Mouse (Mus musculus) thymus, adult 18-20 months (tissue): ENCODE measurements around the gene Dusp23.

Experiments
- DNase-seq, 2 experiments: peaks; one replicate each; pipeline ENCODE4 v3.0.0; 2022; ENCODE audit warnings: mixed read lengths in 2 of 2

Dusp23 gene

GRCm38 (mm10) chr1:172632451-172633326, at the start of gene Dusp23:
Gene Dusp23, minus strand, starts transcription at chr1:172632962.
- DNase-seq: peak; percentile 87 to 93

DNA sequence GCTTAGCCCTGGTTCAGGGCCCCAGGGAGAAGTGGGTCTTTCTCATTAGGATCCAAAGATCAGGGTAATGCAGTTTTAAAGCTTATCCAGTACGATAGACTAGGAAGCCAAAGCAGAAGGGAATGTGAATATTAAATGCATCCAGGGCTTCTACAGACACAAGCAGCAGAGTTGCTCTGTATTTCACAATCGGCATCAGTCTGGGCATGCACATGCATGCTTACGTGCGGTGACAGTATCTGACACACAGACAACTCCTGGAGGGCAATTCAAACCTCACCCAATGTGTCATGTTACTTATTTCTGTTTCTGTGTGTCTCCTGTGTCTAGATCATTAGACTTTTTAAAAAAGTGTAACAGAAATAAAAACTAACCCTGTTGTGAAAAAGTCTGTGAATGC, 48.0 kb upstream of the Dusp23 start:
- DNase-seq: no peak

- DNase-seq: no peak
Observed at GRCm38 (mm10) chr1:172670716-172671115, 38.0 kb upstream of the Dusp23 start.

DNA sequence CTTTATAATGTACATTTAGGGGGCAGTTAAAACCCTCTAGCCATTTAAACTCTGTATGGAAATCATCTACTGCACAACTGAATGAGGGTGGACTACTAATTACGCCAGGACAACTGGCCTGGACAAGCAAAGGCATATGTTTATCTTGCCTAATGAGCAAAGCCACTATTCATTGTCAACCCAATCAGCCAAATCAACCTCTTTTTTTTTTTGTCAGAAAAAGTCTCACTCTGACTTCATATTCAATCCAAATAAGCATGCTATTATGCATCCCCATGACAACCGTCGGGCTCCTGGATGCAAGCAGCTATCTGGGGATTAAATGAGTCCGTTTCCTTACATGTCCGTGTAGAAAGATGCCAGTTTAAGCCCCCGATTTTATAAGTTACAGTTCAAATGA, 34.8 kb upstream of the Dusp23 start:
- no peak for DNase-seq

GRCm38 (mm10) chr1:172665457-172665856, 32.7 kb upstream of the Dusp23 start:
- no peak for DNase-seq

DNA sequence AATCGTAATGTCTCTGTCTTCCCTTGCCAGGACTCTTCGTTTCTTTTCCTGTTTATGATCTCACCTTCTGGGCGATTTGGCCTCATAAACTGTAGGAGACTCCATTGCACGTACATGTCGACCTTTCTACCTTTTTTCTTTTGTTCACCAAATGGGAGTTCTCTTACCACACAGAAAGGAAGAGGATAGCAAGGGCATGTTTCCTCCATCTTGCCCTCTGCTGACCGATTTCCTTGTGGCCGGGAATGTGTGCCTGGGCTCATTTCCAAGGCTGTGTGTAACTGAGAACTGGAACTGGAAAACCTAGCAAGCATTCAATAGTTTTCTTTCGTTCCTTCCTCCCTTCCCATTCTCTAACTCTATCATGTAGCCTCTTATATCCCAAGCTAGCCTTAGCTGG, 26.9 kb upstream of the Dusp23 start:
- no peak for DNase-seq

- DNase-seq: no peak
Observed at GRCm38 (mm10) chr1:172657266-172657665, 24.5 kb upstream of the Dusp23 start.

DNA sequence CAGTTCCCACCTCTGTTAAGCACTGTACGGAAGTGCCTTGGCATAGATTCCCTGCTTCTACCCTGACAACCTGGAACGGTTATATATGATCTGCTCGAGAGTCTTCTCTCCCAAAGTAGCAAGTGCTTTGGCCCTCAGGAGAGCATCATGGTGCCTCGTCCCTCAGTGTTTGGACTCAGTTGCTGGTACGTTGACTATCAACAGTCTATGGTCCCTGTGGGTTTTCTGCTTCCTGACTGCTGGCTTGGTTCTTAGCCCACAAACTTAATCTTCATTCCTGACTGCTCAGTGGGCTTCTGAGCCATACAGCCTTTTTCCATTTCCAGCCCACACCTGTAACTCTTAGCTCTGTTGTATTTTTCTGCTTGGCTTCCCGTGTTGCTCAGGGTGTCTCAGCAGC, 21.1 kb upstream of the Dusp23 start:
- no peak for DNase-seq

DNA sequence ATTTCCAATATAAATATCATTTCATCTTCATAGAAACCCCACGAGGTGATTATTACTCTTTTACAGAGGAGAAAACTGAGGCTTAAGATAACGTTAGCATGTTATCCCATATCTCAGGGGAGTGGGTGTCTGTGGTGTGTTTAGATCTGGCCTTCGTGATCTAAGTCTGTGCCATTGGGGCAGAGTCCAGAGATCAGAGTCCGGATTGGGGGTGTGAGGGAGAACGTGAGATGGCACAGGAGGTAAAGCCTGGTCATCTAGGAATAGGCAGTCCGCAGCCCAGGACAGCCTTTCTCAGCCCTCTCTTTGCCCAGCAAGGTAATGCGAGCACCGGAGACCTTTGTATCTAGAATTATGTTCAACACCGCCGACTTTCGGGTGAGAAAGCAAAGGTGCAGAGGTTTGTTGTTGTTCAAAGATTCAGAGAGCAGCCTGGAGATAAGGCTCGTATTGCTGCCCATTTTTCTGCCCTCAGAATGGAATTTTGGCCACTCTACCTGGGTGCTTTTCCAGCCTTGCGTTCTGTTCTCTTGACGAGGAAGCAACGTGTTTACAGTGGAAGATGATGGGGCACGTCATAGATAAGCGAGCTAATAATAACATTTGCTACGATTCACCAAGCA, 19.4 kb upstream of the Dusp23 start:
- no peak for DNase-seq

DNA sequence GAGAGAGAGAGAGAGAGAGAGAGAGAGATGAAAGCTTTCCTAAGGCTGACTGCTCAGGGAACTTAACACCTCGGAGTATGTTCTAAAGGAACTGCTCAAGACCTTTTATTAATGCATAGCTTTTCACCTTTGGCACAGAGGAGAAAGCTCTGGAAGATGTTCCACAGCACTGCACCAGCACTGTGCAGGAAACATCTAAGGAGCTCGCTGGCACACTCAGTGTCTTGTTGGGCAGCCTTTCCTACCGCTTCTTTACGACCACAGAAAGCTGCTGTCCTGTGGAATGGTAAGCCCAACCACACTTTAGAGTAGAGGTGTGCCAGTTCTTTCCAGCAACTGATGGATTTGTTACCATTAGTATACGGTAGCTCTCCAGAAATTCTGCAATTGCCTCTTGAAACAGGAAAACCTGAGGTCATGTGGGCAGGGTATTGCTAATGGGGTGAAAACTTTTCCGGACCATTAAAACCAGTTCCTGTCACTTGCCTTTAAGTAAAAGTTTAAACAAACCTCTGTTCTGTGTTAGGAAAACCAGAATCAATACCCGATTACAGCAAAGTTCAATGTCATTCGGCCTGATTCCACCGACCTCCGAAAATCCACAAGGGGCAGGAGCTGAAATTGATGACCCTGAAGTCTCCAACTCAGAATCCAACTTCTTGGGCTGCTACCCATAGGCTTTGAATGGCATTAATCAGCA, 18.7 kb upstream of the Dusp23 start:
- no peak for DNase-seq

GRCm38 (mm10) chr1:172650519-172651287, 17.9 kb upstream of the Dusp23 start:
- DNase-seq: no peak

- DNase-seq: no peak
Observed at GRCm38 (mm10) chr1:172649396-172649795, 16.6 kb upstream of the Dusp23 start.

- no peak for DNase-seq
Observed at GRCm38 (mm10) chr1:172647236-172647635, 14.5 kb upstream of the Dusp23 start.

DNA sequence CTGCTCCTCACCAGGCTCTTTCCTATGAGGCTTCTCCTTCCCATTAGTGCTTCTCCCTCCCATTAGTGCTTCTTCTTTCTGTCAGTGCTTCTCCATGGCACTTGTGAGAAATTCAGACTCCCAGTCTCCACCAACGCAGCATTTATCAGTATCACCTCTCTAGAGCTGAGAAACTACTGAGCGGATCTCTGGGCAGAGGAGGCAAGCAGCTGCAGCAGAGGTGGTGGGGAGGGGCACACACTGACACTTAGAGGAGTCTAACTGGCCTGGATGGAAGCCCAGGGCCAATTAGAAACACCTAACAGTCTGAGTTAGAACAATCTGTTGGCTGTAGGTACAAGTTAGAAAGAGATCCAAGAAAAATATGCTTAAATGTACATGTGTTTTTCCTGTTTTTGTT, 6.0 kb upstream of the Dusp23 start:
- no peak for DNase-seq

GRCm38 (mm10) chr1:172637801-172638200, 5.0 kb upstream of the Dusp23 start:
- no peak for DNase-seq

DNA sequence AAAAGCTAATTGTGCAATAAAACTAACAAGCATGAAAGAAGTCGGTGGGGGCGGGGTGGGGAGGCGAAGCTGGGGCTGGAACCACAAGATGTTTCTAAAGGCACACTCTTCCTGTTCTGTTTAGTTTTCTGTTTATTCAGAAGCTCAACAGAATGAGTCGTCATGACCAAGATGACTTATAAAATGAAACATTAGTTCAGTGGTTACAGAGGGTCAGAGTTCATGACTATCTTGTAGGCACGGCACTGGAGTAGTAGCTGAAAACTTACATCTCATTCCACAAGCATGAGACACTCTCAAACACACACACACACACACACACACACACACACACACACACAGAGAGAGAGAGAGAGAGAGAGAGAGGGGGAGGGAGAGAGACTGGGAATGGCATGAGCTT, 3.5 kb upstream of the Dusp23 start:
- no peak for DNase-seq

GRCm38 (mm10) chr1:172635258-172635657, 2.5 kb upstream of the Dusp23 start:
- no peak for DNase-seq

GRCm38 (mm10) chr1:172634136-172634535, 1.4 kb upstream of the Dusp23 start:
- no peak for DNase-seq

DNA sequence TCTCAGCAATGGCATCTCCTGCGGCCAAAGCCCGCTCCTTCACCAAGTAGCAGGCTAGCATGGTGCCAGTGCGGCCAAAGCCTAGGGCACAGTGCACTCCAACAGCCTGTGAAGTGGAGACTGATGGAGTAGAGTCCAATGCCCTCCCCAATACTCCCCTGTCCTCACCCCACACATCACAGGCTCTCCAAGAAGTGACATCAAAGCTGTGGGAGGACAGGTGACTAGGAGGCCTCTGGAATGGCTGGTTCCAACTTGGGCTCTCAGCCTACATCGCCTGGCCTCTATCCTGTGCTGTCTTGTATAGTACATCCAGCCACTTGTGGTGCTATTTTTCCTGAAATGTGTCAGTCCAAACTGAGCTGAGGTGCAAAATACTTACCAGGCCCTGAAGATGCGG, 1.0 kb downstream of the Dusp23 start:
- no peak for DNase-seq

GRCm38 (mm10) chr1:172629831-172630230, 2.9 kb downstream of the Dusp23 start:
- no peak for DNase-seq

DNA sequence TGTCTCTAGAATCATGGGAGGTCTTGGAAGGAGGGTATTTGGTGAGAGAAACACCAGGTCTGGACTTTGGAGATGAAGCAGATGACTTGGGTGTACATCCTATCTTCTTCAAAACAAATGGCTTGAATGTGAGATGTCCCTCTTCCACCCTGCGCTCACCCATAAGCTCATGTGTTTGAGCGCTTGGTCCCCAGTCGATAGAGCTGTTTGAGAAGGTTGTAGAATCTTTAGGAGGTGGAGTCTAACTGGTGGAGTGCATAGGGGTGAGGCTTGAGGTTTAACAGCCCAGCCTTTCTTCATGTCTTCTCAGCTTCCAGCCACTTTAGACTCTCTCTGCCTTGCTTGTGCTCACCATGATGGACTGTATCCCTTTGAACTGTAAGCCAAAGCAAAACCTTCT, 6.5 kb downstream of the Dusp23 start:
- DNase-seq: no peak

DNA sequence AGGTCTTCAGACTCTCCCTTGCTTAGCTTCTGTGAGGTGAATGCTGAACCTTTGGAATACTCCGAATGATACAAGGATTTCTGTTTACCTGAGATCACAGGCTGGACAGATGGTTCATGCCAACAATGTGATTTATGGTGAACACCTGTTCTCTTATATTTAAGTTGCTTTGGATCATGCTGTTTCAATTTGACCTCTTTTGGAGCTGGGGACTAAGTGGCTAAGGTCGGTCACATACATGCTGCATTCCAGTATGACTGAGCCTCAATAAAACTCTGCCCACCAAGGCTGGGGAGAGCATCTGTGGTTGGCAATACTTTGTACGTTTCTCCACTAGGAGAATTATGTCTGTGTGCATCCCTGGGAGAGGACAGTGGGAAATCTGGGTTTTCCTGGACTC, 8.7 kb downstream of the Dusp23 start:
- no peak for DNase-seq

DNA sequence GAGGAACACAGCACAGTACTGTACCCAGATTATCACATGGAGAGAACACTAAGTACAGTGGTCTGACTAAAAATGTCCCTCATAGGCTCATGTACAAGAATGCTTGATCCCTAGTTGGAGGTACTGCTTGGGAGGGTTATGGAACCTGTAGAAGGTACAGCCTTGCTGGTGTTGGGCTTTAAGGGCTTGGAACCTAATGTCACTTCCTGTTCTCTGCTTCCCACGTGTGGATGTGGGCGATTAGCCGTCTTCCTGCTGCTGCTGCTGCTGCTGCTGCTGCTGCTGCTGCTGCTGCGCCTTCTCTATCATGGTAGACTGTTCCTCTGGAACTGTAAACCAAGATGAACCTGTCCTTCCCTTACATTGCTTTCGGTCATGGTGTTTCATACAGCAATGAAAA, 9.2 kb downstream of the Dusp23 start:
- DNase-seq: no peak
